Mouse (Mus musculus): ENCODE measurements around the gene Adamts13.

GRCm38 (mm10) chr2:27043461-27043860 lies 70.2 kb downstream of the Adamts13 start:
- no peak for TF ChIP-seq FLI1 (IDR thresholded peaks at IDR 0.05; ENCODE audit: low read length)
- no peak for TF ChIP-seq GATA1 (IDR thresholded peaks at IDR 0.05; ENCODE audit: borderline replicate concordance, low read length)
